8 mouse cellular contexts compared by ENCODE assay signal in the genomic region with DNA sequence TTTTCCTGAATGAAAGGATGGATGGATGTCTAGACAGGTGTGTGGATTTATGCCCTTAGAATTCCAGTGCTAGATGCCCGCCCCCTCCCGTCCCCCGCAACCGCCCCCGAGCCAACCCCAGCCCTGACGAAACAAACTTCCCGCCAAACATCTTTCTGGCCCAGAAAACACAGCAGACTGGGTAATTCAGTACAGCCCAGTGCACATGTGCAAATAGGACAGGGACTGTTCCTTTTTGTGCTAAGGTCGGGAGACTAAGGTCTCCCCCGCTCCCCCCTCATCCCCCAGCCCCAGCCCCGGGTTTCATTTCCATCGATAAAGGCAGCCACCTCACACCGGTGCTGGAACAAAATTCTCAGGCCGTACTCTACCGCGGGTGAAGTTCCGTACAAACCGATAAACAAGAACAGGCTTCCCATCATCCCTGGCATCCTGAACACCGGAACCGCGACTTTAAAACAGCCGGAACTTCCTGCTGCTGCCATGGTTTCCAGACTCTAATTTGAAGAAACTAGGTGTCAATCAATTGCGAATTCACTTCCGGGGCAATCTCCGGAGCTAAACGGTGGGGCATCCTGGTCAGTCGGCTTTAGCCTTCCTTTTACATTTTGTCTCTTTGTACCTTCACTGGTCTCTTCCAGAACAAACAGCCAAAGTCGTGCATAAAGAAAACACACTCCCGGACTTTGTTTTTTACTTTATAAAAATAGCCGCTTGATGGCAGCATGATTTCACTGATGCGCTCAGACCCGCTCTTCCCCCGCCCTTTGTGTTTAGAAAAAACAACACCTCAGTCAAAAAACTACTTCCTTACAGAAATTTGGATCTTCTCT. TPM values are rescaled to one million over a fixed set of nuclear protein-coding genes. Genes with fewer than 3 reads are reported as not detected.
DNase-seq lines count a peak whose midpoint lies in the region; ATAC-seq lines count a peak whose summit lies in the region.

No protein-coding gene starts in this region.

- under 1% methylated on average over 32 of the region's 32 CpGs for WGBS in hindbrain, embryonic 14.5 days

- no peaks in the 10 kb centered on the region for H3K27me3 ChIP-seq in hindbrain, embryonic 14.5 days (ENCODE audit: control insufficient read depth, insufficient read depth, low read length)

- H3K9ac ChIP-seq in hindbrain, embryonic 14.5 days = peak overlapping the region; percentile 62

- peak; percentile 96 for ATAC-seq in hindbrain, embryonic 14.5 days (ENCODE audit: low FRiP score)

- peak overlapping the region; percentile 59 for H3K4me3 ChIP-seq in hindbrain, embryonic 14.5 days (replicated peaks; ENCODE audit: low read length)

- peaks cover 6% of the 10 kb centered on the region for H3K4me1 ChIP-seq in hindbrain, embryonic 14.5 days (replicated peaks; ENCODE audit: control insufficient read depth, insufficient read depth, low read length)

- H3K27ac ChIP-seq in hindbrain, embryonic 14.5 days = peak overlapping the region; percentile 77

- peak overlapping the region; percentile 63 for H3K4me2 ChIP-seq in hindbrain, embryonic 14.5 days (replicated peaks)

- peaks cover 30% of the 10 kb centered on the region for H3K36me3 ChIP-seq in hindbrain, embryonic 14.5 days (replicated peaks; ENCODE audit: control insufficient read depth, insufficient read depth)

- DNase-seq in T-cell, adult 2 months (ENCODE audit: low spot score) = peak; percentile 60
- peak; percentile 78 to 82 for DNase-seq in cerebellum, postnatal 25 days
- peak; percentile 23 to 83 for DNase-seq in frontal cortex, postnatal 25 days (ENCODE audit: low spot score in 2 of 2)
- peak; percentile 89 for DNase-seq in hindbrain, embryonic 14.5 days (ENCODE audit: low spot score)
- DNase-seq in layer of hippocampus, postnatal 36 days = peak; percentile 72 to 86
- DNase-seq in lung, postnatal 36 days = peak; percentile 95
- peak; percentile 77 for DNase-seq in retina, postnatal 7 days (ENCODE audit: low read depth, low spot score)
- DNase-seq in urinary bladder, postnatal 14 days (ENCODE audit: low spot score) = peak; percentile 71

- no peaks in the 10 kb centered on the region for H3K9me3 ChIP-seq in hindbrain, embryonic 14.5 days (ENCODE audit: control insufficient read depth, low read length)

RNA-seq across cellular contexts. Expression of a gene that starts 9.7 kb away (rescaled TPM):
- 23.8 and 30.0 TPM in 2 replicates for polyA plus RNA-seq in hindbrain, embryonic 14.5 days (2014; fragmentation: Nextera tagmentation; extraction: Ambion mirVana)
- 10 to 100 TPM; 18.8 to 21.2 TPM for total RNA-seq in layer of hippocampus, postnatal 36 days (2021)

RNA-seq across cellular contexts. Expression of a gene that starts 50.3 kb away (rescaled TPM):
- polyA plus RNA-seq in hindbrain, embryonic 14.5 days (2014; fragmentation: Nextera tagmentation; extraction: Ambion mirVana) = 156 and 170 TPM in 2 replicates
- 100 to 1,000 TPM; 133 to 142 TPM for total RNA-seq in layer of hippocampus, postnatal 36 days (2021)

Comparison
In these comparisons a context has a peak if more than half of its experiments do, and no peak if none do; other contexts are left out.
1. Peak in every context shown above with its lines: DNase-seq, ATAC-seq, H3K4me3 ChIP-seq and H3K27ac ChIP-seq.